Mouse (Mus musculus) liver, embryonic 14.5 days (tissue): Measurements from ENCODE around the gene Drap1. TPM values are rescaled to one million over a fixed set of nuclear protein-coding genes. Genes with fewer than 3 reads are reported as not detected.

Experiments
- ATAC-seq: fragments of 200-750 bp; cut with Nextera tagmentation; 2 replicates; pipeline ENCODE4 v1.8.0; 2017; ENCODE audit warnings: moderate number of reproducible peaks, mild to moderate bottlenecking, moderate library complexity; ENCODE audit not compliant: insufficient read depth
- DNase-seq, 3 experiments: peaks; one replicate each; pipeline ENCODE4 v3.0.0-alpha.2; 2012 to 2013; ENCODE audit warnings: low read depth in 3 of 3, low spot score in 3 of 3
- H3K27ac ChIP-seq: fragments of 300-500 bp; sonication (generic); 2 replicates; pipeline ENCODE4 v1.5.1; 2014; ENCODE audit warnings: moderate library complexity, mild to moderate bottlenecking, control low read depth, inconsistent platforms
- H3K27me3 ChIP-seq: fragments of 300-500 bp; sonication (generic); 2 replicates; pipeline ENCODE4 v1.6.1; 2014; ENCODE audit warnings: mild to moderate bottlenecking, low read length, moderate library complexity; ENCODE audit not compliant: control insufficient read depth, insufficient read depth
- H3K36me3 ChIP-seq: fragments of 300-500 bp; sonication (generic); replicated peaks from 2 replicates; pipeline ENCODE4 v1.6.1; 2014; ENCODE audit warnings: low read depth; ENCODE audit not compliant: control insufficient read depth, insufficient read depth
- H3K4me1 ChIP-seq, 2 experiments: fragments of 200-500 bp in 1 of 2; fragments of 300-500 bp in 1 of 2; sonication (generic) in 1 of 2; replicated peaks; 2 replicates each; pipeline ENCODE4 v1.6.1; 2012 to 2014; ENCODE audit warnings: antibody characterized with exemption in 1 of 2, inconsistent platforms in 1 of 2, low read length in 1 of 2; ENCODE audit not compliant: control insufficient read depth in 2 of 2, insufficient read depth in 2 of 2
- H3K4me2 ChIP-seq: fragments of 300-500 bp; sonication (generic); 2 replicates; pipeline ENCODE4 v1.6.1; 2014; ENCODE audit warnings: low read depth, mild to moderate bottlenecking, control low read depth, moderate library complexity
- H3K4me3 ChIP-seq, 2 experiments: fragments of 200-500 bp in 1 of 2; fragments of 300-500 bp in 1 of 2; sonication (generic) in 1 of 2; 2 replicates each; pipeline ENCODE4 v1.5.1; 2012 to 2014; ENCODE audit warnings: low read depth in 2 of 2, low read length in 2 of 2, mild to moderate bottlenecking in 2 of 2, control low read depth in 1 of 2, inconsistent platforms in 1 of 2, moderate library complexity in 1 of 2; ENCODE audit not compliant: insufficient read depth in 1 of 2
- H3K9ac ChIP-seq: fragments of 300-500 bp; sonication (generic); replicated peaks from 2 replicates; pipeline ENCODE4 v1.6.1; 2014; ENCODE audit warnings: mild to moderate bottlenecking, control low read depth, moderate library complexity
- H3K9me3 ChIP-seq: fragments of 300-500 bp; sonication (generic); 2 replicates; pipeline ENCODE4 v1.6.1; 2016; ENCODE audit warnings: low read length, mixed read lengths; ENCODE audit not compliant: control insufficient read depth
- CTCF ChIP-seq: IDR thresholded peaks from 2 replicates; pipeline ENCODE4 v1.5.1; 2016; ENCODE audit warnings: antibody characterized with exemption, low read depth, control low read depth
- EP300 ChIP-seq: IDR thresholded peaks from 2 replicates; pipeline ENCODE4 v1.6.1; 2016; ENCODE audit warnings: antibody characterized with exemption, low read depth
- WGBS: fragments of 180-500 bp; shearing (Covaris S2); extraction: QIAGEN DNeasy Blood & Tissue Kit; methylation state at CpG from one replicate; pipeline ENCODE4 v1.1.7; 2014; ENCODE audit not compliant: insufficient replicate concordance; 5-methylcytosine and 5-hydroxymethylcytosine counted together
- polyA plus RNA-seq, 2 experiments: library from polyadenylated mRNA; depleted of rRNA in 1 of 2; stranded (reverse) in 1 of 2; unstranded in 1 of 2; fragments of >200 nt; fragmentation: Nextera tagmentation in 1 of 2; extraction: Ambion mirVana in 1 of 2; gene quantifications; 2 replicates each; pipeline versions ENCODE4 v1.2.1 to v1.2.3; 2012 to 2014

Gene Drap1
- polyA plus RNA-seq, 2 experiments = 58.5 to 64.0 TPM

GRCm38 (mm10) chr19:5456922-5457745 is 32.4 kb upstream of the Drap1 start:
- no peaks in the 10 kb centered on the region for H3K36me3 ChIP-seq
- WGBS = under 1% methylated on average over 70 of the region's 70 CpGs
- DNase-seq = peak; percentile 80 to 83 (median 80)
- peak; percentile 5; the same call in 1 of the 2 replicates for TF ChIP-seq CTCF
- TF ChIP-seq EP300 = no peak
- no peaks in the 10 kb centered on the region for H3K27me3 ChIP-seq
- peak overlapping the region; percentile 77 for H3K4me2 ChIP-seq
- H3K4me3 ChIP-seq = peak overlapping the region; percentile 68 to 69
- H3K9me3 ChIP-seq = no peaks in the 10 kb centered on the region
- peak overlapping the region; percentile 15 for H3K27ac ChIP-seq
- ATAC-seq = peak; percentile 87
- H3K4me1 ChIP-seq = peaks cover 19 to 22% of the 10 kb centered on the region in 2 experiments
- H3K9ac ChIP-seq = peak overlapping the region; percentile 67

DNA sequence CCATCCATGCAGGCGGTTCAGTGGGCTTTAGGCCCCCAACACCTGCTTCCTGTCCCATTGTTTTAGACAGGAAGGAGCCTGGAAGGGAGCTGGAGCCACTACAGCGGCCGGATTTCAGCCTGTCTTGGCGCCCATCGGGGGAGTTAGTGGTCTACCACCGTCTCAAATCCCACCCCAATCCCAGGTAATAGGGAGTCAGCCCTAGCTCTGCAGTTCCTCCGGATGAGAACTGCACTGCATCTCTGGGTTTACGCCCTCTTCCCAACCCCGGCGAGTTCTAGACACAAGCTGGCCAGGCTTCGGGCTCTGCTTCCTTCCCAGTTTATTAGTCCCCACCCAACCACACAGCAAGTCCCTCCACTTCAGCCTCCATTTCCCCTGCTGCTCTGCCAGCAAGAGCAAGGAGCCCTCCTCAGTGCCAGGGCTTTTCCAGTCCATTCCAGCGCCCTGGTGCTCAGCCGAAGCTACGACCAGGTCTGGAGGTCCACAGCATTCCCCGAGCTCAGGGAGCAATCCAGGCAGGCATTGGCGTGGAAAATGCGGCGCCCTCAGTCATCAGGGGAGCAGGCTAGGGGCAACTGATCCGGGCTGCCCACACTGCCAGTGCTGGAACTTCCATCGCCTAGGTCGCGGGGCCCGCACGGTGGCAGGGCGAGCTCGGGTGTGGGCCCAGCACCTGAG is 31.6 kb upstream of the Drap1 start:
- DNase-seq = no peak
- Histone ChIP-seq H3K4me1 (peaks cover 19 to 22% of the 10 kb centered on the region in 2 experiments), H3K27ac (no peak overlapping the region), H3K27me3 (no peaks in the 10 kb centered on the region), H3K9me3 (no peaks in the 10 kb centered on the region), H3K9ac (peak overlapping the region; percentile 67), H3K4me3 (peak overlapping the region; percentile 68 to 69), H3K36me3 (no peaks in the 10 kb centered on the region), H3K4me2 (peak overlapping the region; percentile 77)
- 3% methylated on average over 26 of the region's 26 CpGs for WGBS
- no peak; the same call in 1 of the 2 replicates for ATAC-seq
- no peak for TF ChIP-seq EP300
- no peak for TF ChIP-seq CTCF

DNA sequence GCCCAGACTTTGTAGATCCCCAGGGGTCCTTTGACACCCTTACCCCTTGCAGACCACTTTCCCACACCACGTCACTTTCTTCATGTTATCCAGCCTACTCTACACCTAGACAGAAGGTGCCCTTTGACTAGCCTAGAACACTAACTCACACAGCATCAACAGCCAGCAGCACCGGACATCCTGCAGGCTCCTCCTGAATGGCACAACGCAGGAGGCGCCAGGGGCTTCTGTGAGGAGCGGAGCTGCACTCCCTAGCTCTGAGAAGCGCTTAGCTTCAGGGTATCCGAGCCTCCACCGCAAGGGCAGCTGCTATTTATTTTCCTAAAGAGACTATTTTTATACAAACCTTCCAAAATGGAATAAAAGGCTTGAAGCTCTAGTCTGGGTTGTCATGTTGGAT is 30.8 kb upstream of the Drap1 start:
- H3K9me3 ChIP-seq = no peaks in the 10 kb centered on the region
- no peaks in the 10 kb centered on the region for H3K36me3 ChIP-seq
- TF ChIP-seq EP300 = no peak
- no peak for TF ChIP-seq CTCF
- no peak overlapping the region for H3K9ac ChIP-seq
- no peak for DNase-seq
- H3K4me1 ChIP-seq = peaks cover 14 to 19% of the 10 kb centered on the region in 2 experiments
- no peak overlapping the region for H3K4me3 ChIP-seq
- no peaks in the 10 kb centered on the region for H3K27me3 ChIP-seq
- 61% methylated on average over 8 of the region's 8 CpGs for WGBS
- ATAC-seq = no peak
- no peak overlapping the region for H3K27ac ChIP-seq
- peak overlapping the region; percentile 77 for H3K4me2 ChIP-seq

DNA sequence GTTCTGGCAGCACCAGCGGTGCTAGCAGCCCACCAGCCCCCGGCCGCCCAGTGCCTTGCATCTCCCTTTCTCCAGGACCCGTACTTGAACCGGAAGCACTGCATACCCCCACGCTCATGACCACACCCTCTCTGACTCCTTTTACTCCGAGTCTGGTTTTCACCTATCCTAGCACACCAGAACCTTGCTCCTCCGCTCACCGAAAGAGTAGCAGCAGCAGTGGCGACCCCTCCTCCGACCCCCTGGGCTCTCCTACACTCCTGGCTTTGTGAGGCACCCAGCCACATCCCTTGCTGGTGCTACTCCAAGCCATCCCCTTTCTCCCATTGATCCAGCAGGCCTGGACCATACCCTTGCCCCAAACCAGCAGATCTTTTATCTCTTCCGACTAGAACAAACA is 30.3 kb upstream of the Drap1 start:
- Histone ChIP-seq H3K36me3 (no peaks in the 10 kb centered on the region), H3K4me1 (peaks cover 12 to 19% of the 10 kb centered on the region in 2 experiments), H3K4me3 (no peak overlapping the region), H3K27ac (no peak overlapping the region), H3K9me3 (no peaks in the 10 kb centered on the region), H3K27me3 (peaks cover 4% of the 10 kb centered on the region; the same call in 1 of the 2 replicates), H3K4me2 (no peak overlapping the region; the same call in 1 of the 2 replicates), H3K9ac (no peak overlapping the region)
- no peak for DNase-seq
- WGBS = 81% methylated on average over 12 of the region's 12 CpGs
- no peak for ATAC-seq
- TF ChIP-seq EP300 = no peak
- no peak for TF ChIP-seq CTCF

- no peak for ATAC-seq
- H3K4me1 ChIP-seq = peaks cover 5 to 20% of the 10 kb centered on the region in 2 experiments
- H3K27ac ChIP-seq = no peak overlapping the region
- H3K27me3 ChIP-seq = peaks cover 34% of the 10 kb centered on the region
- H3K9me3 ChIP-seq = no peaks in the 10 kb centered on the region
- no peak for DNase-seq
- WGBS = 46% methylated on average over 6 of the region's 6 CpGs
- no peaks in the 10 kb centered on the region for H3K36me3 ChIP-seq
- H3K9ac ChIP-seq = no peak overlapping the region
- TF ChIP-seq CTCF (no peak), EP300 (no peak)
- no peak overlapping the region for H3K4me2 ChIP-seq
- H3K4me3 ChIP-seq = no peak overlapping the region
These were observed 27.0 kb upstream of the Drap1 start for GRCm38 (mm10) chr19:5451766-5452165.
